Mouse (Mus musculus): Measurements from ENCODE around the gene Spon1.
A peak's percentile ranks its signal among the peaks of the same experiment; 100 is the strongest.

Gene Spon1

DNA sequence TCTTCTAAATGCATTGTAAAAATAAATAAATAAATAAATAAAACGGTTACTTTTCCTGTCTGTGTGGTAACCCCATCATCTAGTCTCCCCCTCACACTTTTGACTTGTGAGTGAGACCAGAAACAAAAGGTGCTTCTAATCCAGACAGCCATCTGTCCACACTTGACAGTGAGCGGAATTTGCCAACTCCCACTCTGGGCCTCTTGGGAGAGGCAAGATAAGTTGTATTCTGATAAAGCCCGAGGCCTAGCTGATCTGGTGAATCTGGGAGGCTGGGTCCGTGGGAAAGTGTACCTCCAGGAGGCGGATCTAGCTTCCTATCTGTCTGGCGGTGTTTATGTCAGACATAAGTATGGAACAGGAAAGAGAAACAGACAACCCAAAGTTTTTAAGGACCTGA lies 52.3 kb downstream of the Spon1 start:
- Histone ChIP-seq H3K36me3 (ENCODE audit: insufficient read depth, low read length) (no peaks in the 10 kb centered on the region), H3K9me3 (ENCODE audit: low read length) (no peaks in the 10 kb centered on the region), H3K4me1 (replicated peaks; ENCODE audit: low read depth, low read length) (no peaks in the 10 kb centered on the region), H3K4me3 (replicated peaks; ENCODE audit: low read length) (no peak overlapping the region), H3K27me3 (ENCODE audit: insufficient read depth, low read length) (peaks cover 3% of the 10 kb centered on the region; the same call in 1 of the 2 replicates)
- no peak for TF ChIP-seq NANOG (IDR thresholded peaks at IDR 0.05; ENCODE audit: borderline replicate concordance, low read length)
- no peak for TF ChIP-seq CTCF (conservative IDR thresholded peaks at IDR 0.05; ENCODE audit: low read length)
- no peak for TF ChIP-seq POU5F1 (IDR thresholded peaks at IDR 0.05; ENCODE audit: borderline replicate concordance, low read length)

- Histone ChIP-seq H3K9me3 (ENCODE audit: low read length) (peaks cover 7% of the 10 kb centered on the region; the same call in 1 of the 2 replicates), H3K36me3 (ENCODE audit: insufficient read depth, low read length) (no peaks in the 10 kb centered on the region), H3K27me3 (ENCODE audit: insufficient read depth, low read length) (peaks cover 5% of the 10 kb centered on the region), H3K4me3 (replicated peaks; ENCODE audit: low read length) (no peak overlapping the region), H3K4me1 (replicated peaks; ENCODE audit: low read depth, low read length) (no peaks in the 10 kb centered on the region)
- no peak for TF ChIP-seq NANOG (IDR thresholded peaks at IDR 0.05; ENCODE audit: borderline replicate concordance, low read length)
- TF ChIP-seq POU5F1 (IDR thresholded peaks at IDR 0.05; ENCODE audit: borderline replicate concordance, low read length): no peak
- TF ChIP-seq CTCF (conservative IDR thresholded peaks at IDR 0.05; ENCODE audit: low read length): no peak
Observed at GRCm38 (mm10) chr7:113820213-113820612, 54.4 kb downstream of the Spon1 start.

- no peak for TF ChIP-seq NANOG (IDR thresholded peaks at IDR 0.05; ENCODE audit: borderline replicate concordance, low read length)
- TF ChIP-seq CTCF (conservative IDR thresholded peaks at IDR 0.05; ENCODE audit: low read length): no peak
- H3K4me1 ChIP-seq (replicated peaks; ENCODE audit: low read depth, low read length): peaks cover 23% of the 10 kb centered on the region
Observed at GRCm38 (mm10) chr7:113823026-113823425, 57.2 kb downstream of the Spon1 start.

GRCm38 (mm10) chr7:113824651-113825050 lies 58.9 kb downstream of the Spon1 start:
- peaks cover 10% of the 10 kb centered on the region; the same call in 1 of the 2 replicates for H3K9me3 ChIP-seq (ENCODE audit: low read length)
- H3K27me3 ChIP-seq (ENCODE audit: insufficient read depth, low read length): peaks cover 4% of the 10 kb centered on the region; the same call in 1 of the 2 replicates
- H3K36me3 ChIP-seq (ENCODE audit: insufficient read depth, low read length): no peaks in the 10 kb centered on the region
- H3K4me3 ChIP-seq (replicated peaks; ENCODE audit: low read length): no peak overlapping the region
- H3K4me1 ChIP-seq (replicated peaks; ENCODE audit: low read depth, low read length): peaks cover 37% of the 10 kb centered on the region
- TF ChIP-seq NANOG (IDR thresholded peaks at IDR 0.05; ENCODE audit: borderline replicate concordance, low read length): no peak
- no peak for TF ChIP-seq POU5F1 (IDR thresholded peaks at IDR 0.05; ENCODE audit: borderline replicate concordance, low read length)
- TF ChIP-seq CTCF (conservative IDR thresholded peaks at IDR 0.05; ENCODE audit: low read length): no peak

More at GRCm38 (mm10) chr7:113823026-113823425, 57.2 kb downstream of the Spon1 start:
- peaks cover 4% of the 10 kb centered on the region; the same call in 1 of the 2 replicates for H3K27me3 ChIP-seq (ENCODE audit: insufficient read depth, low read length)
- no peak overlapping the region for H3K4me3 ChIP-seq (replicated peaks; ENCODE audit: low read length)
- H3K36me3 ChIP-seq (ENCODE audit: insufficient read depth, low read length): no peaks in the 10 kb centered on the region
- H3K9me3 ChIP-seq (ENCODE audit: low read length): peaks cover 10% of the 10 kb centered on the region; the same call in 1 of the 2 replicates

DNA sequence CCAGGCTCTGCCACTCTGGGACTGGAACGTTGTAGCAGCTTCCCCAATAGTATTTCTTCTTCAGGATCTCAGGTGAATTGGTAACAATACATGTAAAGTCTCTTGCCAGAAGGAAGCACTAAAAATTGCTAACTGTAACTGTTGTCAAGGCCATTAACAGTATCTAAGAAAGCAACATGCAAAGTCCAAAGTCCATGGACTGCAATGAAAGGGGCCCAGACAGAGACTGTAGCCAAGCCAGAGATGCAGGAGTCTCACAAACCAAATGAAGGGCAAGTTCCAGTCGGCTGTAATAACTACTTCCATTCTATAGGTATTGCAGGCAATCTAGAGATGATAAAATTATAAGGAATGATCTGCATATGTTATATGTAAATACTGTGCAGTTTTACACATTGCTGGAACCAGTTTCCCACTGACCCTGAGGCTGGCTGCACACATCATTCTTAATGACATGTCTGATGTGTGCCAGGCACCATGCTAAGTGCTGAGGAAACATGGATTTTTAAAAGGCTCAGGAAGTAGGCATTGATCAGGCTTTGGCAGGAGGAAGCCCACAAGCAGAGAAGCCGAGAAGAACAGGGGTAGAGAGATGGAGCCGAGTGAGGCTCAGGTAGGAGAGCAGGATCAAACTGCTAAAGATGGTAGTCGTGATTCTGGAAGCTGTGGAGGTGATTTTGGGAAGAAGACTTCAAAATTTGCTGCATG lies 59.9 kb downstream of the Spon1 start:
- H3K4me3 ChIP-seq (replicated peaks; ENCODE audit: low read length): no peak overlapping the region
- no peaks in the 10 kb centered on the region for H3K36me3 ChIP-seq (ENCODE audit: insufficient read depth, low read length)
- H3K27me3 ChIP-seq (ENCODE audit: insufficient read depth, low read length): peaks cover 4% of the 10 kb centered on the region; the same call in 1 of the 2 replicates
- TF ChIP-seq CTCF (conservative IDR thresholded peaks at IDR 0.05; ENCODE audit: low read length): no peak
- TF ChIP-seq NANOG (IDR thresholded peaks at IDR 0.05; ENCODE audit: borderline replicate concordance, low read length): no peak
- no peak for TF ChIP-seq POU5F1 (IDR thresholded peaks at IDR 0.05; ENCODE audit: borderline replicate concordance, low read length)
- H3K9me3 ChIP-seq (ENCODE audit: low read length): peaks cover 10% of the 10 kb centered on the region; the same call in 1 of the 2 replicates
- peaks cover 41% of the 10 kb centered on the region for H3K4me1 ChIP-seq (replicated peaks; ENCODE audit: low read depth, low read length)

DNA sequence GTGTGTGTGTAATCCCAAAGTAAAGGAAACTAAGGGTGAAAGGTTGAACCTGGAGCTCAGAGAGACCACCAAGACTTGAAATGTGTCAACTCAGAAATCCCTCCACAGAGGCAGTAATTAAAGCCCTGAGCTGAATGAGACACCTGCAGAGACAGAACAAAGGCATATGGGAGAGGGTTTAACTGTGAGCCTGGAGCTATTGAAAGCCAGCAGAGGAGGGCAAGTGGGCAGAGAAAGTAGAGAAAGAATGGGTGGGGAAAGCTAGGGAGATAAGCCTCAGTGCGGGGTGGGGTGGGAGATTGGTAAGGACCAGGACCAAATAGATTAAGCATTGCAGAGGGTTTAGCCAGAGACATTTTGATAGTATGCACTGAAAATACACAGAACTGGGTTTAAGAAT lies 60.7 kb downstream of the Spon1 start:
- peaks cover 41% of the 10 kb centered on the region for H3K4me1 ChIP-seq (replicated peaks; ENCODE audit: low read depth, low read length)
- no peak for TF ChIP-seq POU5F1 (IDR thresholded peaks at IDR 0.05; ENCODE audit: borderline replicate concordance, low read length)
- peak; percentile 36; the same call in 1 of the 2 replicates for TF ChIP-seq NANOG (IDR thresholded peaks at IDR 0.05; ENCODE audit: borderline replicate concordance, low read length)
- H3K4me3 ChIP-seq (replicated peaks; ENCODE audit: low read length): no peak overlapping the region

DNA sequence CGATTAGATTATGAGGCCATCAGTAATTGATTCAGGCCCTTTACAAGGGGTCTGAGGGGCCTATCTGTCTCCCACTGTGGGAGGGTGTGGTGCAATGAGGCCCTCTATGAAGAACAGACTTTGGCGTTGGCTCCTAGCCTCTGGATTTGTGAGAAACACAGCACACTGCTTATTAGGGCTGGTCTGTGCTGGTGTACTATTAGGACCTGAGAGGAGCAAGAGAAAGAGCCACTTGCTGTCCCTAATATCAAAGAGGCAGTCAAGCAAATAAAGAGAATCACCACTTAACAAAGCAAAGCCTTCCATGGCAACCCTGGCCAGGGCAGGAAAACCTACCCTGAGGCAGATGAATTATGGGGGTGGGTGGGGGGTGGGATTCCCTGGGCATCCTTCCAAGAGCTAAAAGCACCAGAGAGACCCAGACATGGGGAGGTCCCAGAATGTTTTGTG lies 62.3 kb downstream of the Spon1 start:
- TF ChIP-seq CTCF (conservative IDR thresholded peaks at IDR 0.05; ENCODE audit: low read length) (no peak), NANOG (IDR thresholded peaks at IDR 0.05; ENCODE audit: borderline replicate concordance, low read length) (no peak), POU5F1 (IDR thresholded peaks at IDR 0.05; ENCODE audit: borderline replicate concordance, low read length) (no peak)
- H3K9me3 ChIP-seq (ENCODE audit: low read length): peaks cover 10% of the 10 kb centered on the region; the same call in 1 of the 2 replicates
- no peak overlapping the region for H3K4me3 ChIP-seq (replicated peaks; ENCODE audit: low read length)
- no peaks in the 10 kb centered on the region for H3K36me3 ChIP-seq (ENCODE audit: insufficient read depth, low read length)
- peaks cover 4% of the 10 kb centered on the region; the same call in 1 of the 2 replicates for H3K27me3 ChIP-seq (ENCODE audit: insufficient read depth, low read length)
- H3K4me1 ChIP-seq (replicated peaks; ENCODE audit: low read depth, low read length): peaks cover 41% of the 10 kb centered on the region

More for the DNA sequence above, 60.7 kb downstream of the Spon1 start:
- Histone ChIP-seq H3K9me3 (ENCODE audit: low read length) (peaks cover 10% of the 10 kb centered on the region; the same call in 1 of the 2 replicates), H3K36me3 (ENCODE audit: insufficient read depth, low read length) (no peaks in the 10 kb centered on the region), H3K27me3 (ENCODE audit: insufficient read depth, low read length) (peaks cover 4% of the 10 kb centered on the region; the same call in 1 of the 2 replicates)

- Histone ChIP-seq H3K9me3 (ENCODE audit: low read length) (peaks cover 10% of the 10 kb centered on the region; the same call in 1 of the 2 replicates), H3K4me1 (replicated peaks; ENCODE audit: low read depth, low read length) (peaks cover 41% of the 10 kb centered on the region), H3K27me3 (ENCODE audit: insufficient read depth, low read length) (peaks cover 4% of the 10 kb centered on the region; the same call in 1 of the 2 replicates), H3K36me3 (ENCODE audit: insufficient read depth, low read length) (no peaks in the 10 kb centered on the region), H3K4me3 (replicated peaks; ENCODE audit: low read length) (no peak overlapping the region)
- TF ChIP-seq POU5F1 (IDR thresholded peaks at IDR 0.05; ENCODE audit: borderline replicate concordance, low read length): no peak
- no peak for TF ChIP-seq NANOG (IDR thresholded peaks at IDR 0.05; ENCODE audit: borderline replicate concordance, low read length)
- no peak for TF ChIP-seq CTCF (conservative IDR thresholded peaks at IDR 0.05; ENCODE audit: low read length)
Observed at GRCm38 (mm10) chr7:113828576-113828975, 62.8 kb downstream of the Spon1 start.

Measured in E14TG2a.4 (cell line).